Mouse (Mus musculus): ENCODE results near the gene Snf8. TPM values are rescaled to one million over a fixed set of nuclear protein-coding genes. Genes with fewer than 3 reads are reported as not detected.
A peak's percentile ranks its signal among the peaks of the same experiment; 100 is the strongest.

The Snf8 gene
- polyA plus RNA-seq, 1 experiment from 2014 or later = 84.3 TPM

DNA sequence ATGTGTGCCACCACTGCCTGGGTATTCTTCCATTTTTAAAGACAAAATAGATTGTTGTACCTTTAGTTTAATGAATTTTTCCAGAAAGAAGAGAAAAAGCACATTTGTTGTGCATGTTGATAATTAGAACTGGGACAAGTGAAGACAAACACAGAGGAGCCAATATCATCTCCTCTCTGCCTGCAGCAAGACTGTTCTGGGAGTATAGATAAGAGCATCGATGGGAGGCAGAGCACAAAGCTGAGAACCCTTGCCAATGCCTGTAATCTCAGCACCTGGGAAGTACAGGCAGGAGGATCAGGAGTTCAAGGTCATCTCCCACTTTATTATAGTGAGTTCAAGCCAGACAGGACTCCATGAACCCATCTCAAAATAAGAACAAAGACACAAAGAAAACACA lies 3.9 kb downstream of the Snf8 start:
- no peak overlapping the region for H3K4me3 ChIP-seq (ENCODE audit: low read length)
- H3K27me3 ChIP-seq (ENCODE audit: control insufficient read depth, insufficient read depth, low read depth, low read length) = no peaks in the 10 kb centered on the region
- H3K27ac ChIP-seq (ENCODE audit: low read length) = no peak overlapping the region
- H3K9me3 ChIP-seq (ENCODE audit: control insufficient read depth, low read length) = no peaks in the 10 kb centered on the region
- peaks cover 5% of the 10 kb centered on the region for H3K4me1 ChIP-seq (replicated peaks; ENCODE audit: control insufficient read depth, insufficient read depth, low read length)
- H3K9ac ChIP-seq (ENCODE audit: low read length) = no peak overlapping the region
- no peak for ATAC-seq (ENCODE audit: low read depth)
- WGBS = 91% methylated on average over 1 of the region's 1 CpGs
- no peak overlapping the region for H3K4me2 ChIP-seq (ENCODE audit: low read depth, low read length)
- H3K36me3 ChIP-seq (ENCODE audit: control insufficient read depth, insufficient read depth, low read length) = 0 out of 2 replicates have a peak, but pooled peaks cover 4% of the 10 kb centered on the region

DNA sequence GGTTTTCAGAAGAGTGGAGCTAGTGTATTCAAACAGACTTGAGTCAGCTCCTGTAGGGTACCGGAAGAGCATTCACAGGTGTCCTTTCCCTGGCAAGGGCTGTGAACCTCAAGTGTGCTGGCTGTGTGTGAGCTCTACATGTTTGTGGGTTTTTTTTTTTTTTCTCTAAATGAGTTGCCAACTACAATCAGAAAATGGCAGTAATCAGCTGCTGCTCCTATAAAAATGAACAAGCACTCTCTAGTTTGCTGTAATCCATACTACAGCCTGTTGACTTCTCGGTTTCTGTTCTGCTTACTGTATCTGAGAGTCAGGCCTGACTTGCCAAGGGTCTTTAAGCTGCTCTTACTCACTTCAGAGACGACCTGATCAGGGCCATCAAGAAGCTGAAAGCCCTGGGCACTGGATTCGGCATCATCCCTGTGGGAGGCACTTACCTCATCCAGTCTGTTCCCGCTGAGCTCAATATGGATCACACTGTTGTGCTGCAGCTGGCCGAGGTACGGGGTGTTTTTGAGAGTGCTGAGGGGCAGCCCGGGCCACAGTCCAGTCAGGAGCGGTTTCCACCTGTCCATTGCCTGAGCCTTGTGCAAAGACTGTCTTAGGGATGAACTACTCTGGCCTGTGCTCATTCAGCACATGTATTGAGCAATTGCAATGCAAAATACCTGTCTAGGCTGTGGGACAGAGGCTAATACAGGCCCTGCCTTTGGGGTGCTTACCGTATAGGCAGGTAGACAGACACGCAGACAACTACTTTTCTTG lies 10.3 kb downstream of the Snf8 start:
- no peak overlapping the region for H3K4me2 ChIP-seq (ENCODE audit: low read depth, low read length)
- no peak overlapping the region for H3K27ac ChIP-seq (ENCODE audit: low read length)
- 84% methylated on average over 11 of the region's 11 CpGs for WGBS
- H3K36me3 ChIP-seq (ENCODE audit: control insufficient read depth, insufficient read depth, low read length) = peaks cover 28% of the 10 kb centered on the region
- H3K4me1 ChIP-seq (replicated peaks; ENCODE audit: control insufficient read depth, insufficient read depth, low read length) = no peaks in the 10 kb centered on the region
- H3K9ac ChIP-seq (ENCODE audit: low read length) = no peak overlapping the region
- H3K4me3 ChIP-seq (ENCODE audit: low read length) = no peak overlapping the region
- no peak for ATAC-seq (ENCODE audit: low read depth)
- H3K9me3 ChIP-seq (ENCODE audit: control insufficient read depth, low read length) = no peaks in the 10 kb centered on the region
- no peaks in the 10 kb centered on the region for H3K27me3 ChIP-seq (ENCODE audit: control insufficient read depth, insufficient read depth, low read depth, low read length)

- Histone ChIP-seq H3K9me3 (ENCODE audit: control insufficient read depth, low read length) (no peaks in the 10 kb centered on the region), H3K4me3 (ENCODE audit: low read length) (no peak overlapping the region), H3K27ac (ENCODE audit: low read length) (no peak overlapping the region), H3K4me1 (replicated peaks; ENCODE audit: control insufficient read depth, insufficient read depth, low read length) (no peaks in the 10 kb centered on the region), H3K36me3 (ENCODE audit: control insufficient read depth, insufficient read depth, low read length) (peaks cover 35% of the 10 kb centered on the region), H3K27me3 (ENCODE audit: control insufficient read depth, insufficient read depth, low read depth, low read length) (no peaks in the 10 kb centered on the region), H3K9ac (ENCODE audit: low read length) (no peak overlapping the region), H3K4me2 (ENCODE audit: low read depth, low read length) (no peak overlapping the region)
- whole genome bisulfite sequencing = 83% methylated on average over 8 of the region's 8 CpGs
- no peak for ATAC-seq (ENCODE audit: low read depth)
Observed at GRCm38 (mm10) chr11:96046028-96046427, 11.3 kb downstream of the Snf8 start.

DNA sequence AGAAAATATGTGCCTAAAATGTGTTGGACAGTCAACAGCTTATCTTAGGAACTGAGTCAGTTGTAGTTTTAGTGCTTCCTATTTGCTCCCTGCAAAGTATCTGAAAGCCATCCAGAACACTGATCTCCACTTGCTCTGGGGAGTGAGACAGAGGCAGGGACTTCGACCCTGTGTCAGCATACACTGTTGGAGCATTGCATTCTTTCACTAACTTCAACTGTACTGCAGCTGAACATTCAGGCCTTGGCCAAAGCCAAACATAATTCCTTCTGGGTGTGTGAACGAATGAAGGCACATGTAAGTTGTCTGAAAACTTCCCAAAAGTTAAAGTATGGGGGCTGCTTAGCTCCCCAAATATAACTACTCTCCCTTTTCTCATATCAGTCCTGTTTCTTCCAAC lies 12.1 kb downstream of the Snf8 start:
- Histone ChIP-seq H3K4me2 (ENCODE audit: low read depth, low read length) (no peak overlapping the region), H3K36me3 (ENCODE audit: control insufficient read depth, insufficient read depth, low read length) (peaks cover 42% of the 10 kb centered on the region), H3K9ac (ENCODE audit: low read length) (no peak overlapping the region), H3K4me3 (ENCODE audit: low read length) (no peak overlapping the region), H3K27me3 (ENCODE audit: control insufficient read depth, insufficient read depth, low read depth, low read length) (no peaks in the 10 kb centered on the region), H3K27ac (ENCODE audit: low read length) (no peak overlapping the region), H3K4me1 (replicated peaks; ENCODE audit: control insufficient read depth, insufficient read depth, low read length) (no peaks in the 10 kb centered on the region), H3K9me3 (ENCODE audit: control insufficient read depth, low read length) (no peaks in the 10 kb centered on the region)
- no peak for ATAC-seq (ENCODE audit: low read depth)
- WGBS = 78% methylated on average over 2 of the region's 2 CpGs

DNA sequence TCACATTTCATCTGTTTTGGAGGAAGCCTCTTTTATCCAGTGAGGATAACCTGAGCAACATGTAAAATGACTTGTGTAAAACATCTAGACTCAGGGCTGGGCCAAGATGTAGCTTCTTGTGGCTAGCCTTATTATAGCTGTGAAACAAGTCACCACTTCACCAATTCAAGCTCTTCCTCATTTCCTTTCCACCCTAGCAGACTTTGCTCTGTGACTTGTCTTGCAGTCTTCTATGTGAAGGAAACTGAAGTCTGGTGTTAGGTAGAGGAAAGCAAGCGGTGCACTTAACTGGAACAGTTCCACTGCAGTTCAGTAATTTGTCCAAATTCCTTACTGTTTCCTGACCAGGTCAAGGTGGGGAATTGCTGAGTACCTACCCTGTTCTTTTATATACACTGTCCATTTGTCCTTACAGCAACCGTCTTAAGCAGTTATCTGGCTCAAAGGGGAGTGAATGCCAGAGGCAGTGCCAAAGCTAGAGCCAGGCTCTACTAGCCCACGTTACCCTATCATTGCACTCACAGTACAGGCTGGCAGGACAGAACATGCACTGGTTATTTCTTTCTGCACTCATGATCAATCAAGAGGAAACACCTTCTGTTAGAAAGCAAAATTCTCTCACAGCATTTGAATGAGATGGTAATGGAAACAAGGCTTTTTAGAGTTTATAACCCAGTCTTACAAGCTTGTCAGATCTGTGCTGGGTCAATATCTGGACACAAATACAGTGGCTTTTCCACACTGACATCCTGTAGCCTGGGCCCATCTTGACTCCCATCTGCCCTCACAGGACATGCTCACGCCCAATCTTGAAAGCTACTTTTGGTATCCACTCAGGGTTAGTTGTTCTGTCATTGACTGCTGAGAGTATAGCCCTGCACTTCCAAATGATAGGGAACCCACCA lies 13.0 kb downstream of the Snf8 start:
- Histone ChIP-seq H3K9ac (ENCODE audit: low read length) (no peak overlapping the region), H3K27me3 (ENCODE audit: control insufficient read depth, insufficient read depth, low read depth, low read length) (no peaks in the 10 kb centered on the region), H3K4me2 (ENCODE audit: low read depth, low read length) (no peak overlapping the region), H3K4me3 (ENCODE audit: low read length) (no peak overlapping the region), H3K27ac (ENCODE audit: low read length) (no peak overlapping the region), H3K36me3 (ENCODE audit: control insufficient read depth, insufficient read depth, low read length) (peaks cover 46% of the 10 kb centered on the region), H3K4me1 (replicated peaks; ENCODE audit: control insufficient read depth, insufficient read depth, low read length) (no peaks in the 10 kb centered on the region), H3K9me3 (ENCODE audit: control insufficient read depth, low read length) (no peaks in the 10 kb centered on the region)
- 84% methylated on average over 4 of the region's 4 CpGs for WGBS
- ATAC-seq (ENCODE audit: low read depth) = no peak

GRCm38 (mm10) chr11:96049939-96050338 lies 15.3 kb downstream of the Snf8 start:
- Histone ChIP-seq H3K27me3 (ENCODE audit: control insufficient read depth, insufficient read depth, low read depth, low read length) (no peaks in the 10 kb centered on the region), H3K9me3 (ENCODE audit: control insufficient read depth, low read length) (no peaks in the 10 kb centered on the region), H3K4me3 (ENCODE audit: low read length) (no peak overlapping the region), H3K4me2 (ENCODE audit: low read depth, low read length) (no peak overlapping the region), H3K27ac (ENCODE audit: low read length) (no peak overlapping the region), H3K9ac (ENCODE audit: low read length) (no peak overlapping the region), H3K4me1 (replicated peaks; ENCODE audit: control insufficient read depth, insufficient read depth, low read length) (no peaks in the 10 kb centered on the region), H3K36me3 (ENCODE audit: control insufficient read depth, insufficient read depth, low read length) (peaks cover 52% of the 10 kb centered on the region)
- ATAC-seq (ENCODE audit: low read depth) = no peak
- 79% methylated on average over 4 of the region's 4 CpGs for WGBS

DNA sequence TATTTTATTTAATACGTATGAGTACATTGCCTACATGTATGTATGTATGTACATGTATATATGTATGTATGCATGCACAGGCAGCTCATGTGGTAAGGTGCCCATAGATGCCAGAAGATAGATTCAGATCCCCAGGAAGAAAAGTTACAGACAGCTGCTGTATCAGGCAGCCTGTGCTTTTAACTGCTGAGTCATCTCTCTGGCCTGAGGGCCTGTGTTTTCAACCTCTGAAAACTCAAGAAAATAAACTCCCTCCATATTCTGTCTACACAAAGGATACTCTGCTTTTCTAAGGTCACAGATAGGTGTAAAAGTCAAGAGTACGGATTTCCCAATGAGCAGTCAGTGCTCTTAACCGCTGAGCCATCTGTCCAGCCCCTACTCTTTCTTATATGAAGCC lies 16.2 kb downstream of the Snf8 start:
- no peak for ATAC-seq (ENCODE audit: low read depth)
- H3K4me1 ChIP-seq (replicated peaks; ENCODE audit: control insufficient read depth, insufficient read depth, low read length) = no peaks in the 10 kb centered on the region
- H3K4me2 ChIP-seq (ENCODE audit: low read depth, low read length) = no peak overlapping the region
- H3K9me3 ChIP-seq (ENCODE audit: control insufficient read depth, low read length) = no peaks in the 10 kb centered on the region
- no peaks in the 10 kb centered on the region for H3K27me3 ChIP-seq (ENCODE audit: control insufficient read depth, insufficient read depth, low read depth, low read length)
- no peak overlapping the region for H3K4me3 ChIP-seq (ENCODE audit: low read length)
- H3K9ac ChIP-seq (ENCODE audit: low read length) = no peak overlapping the region
- WGBS = 94% methylated on average over 3 of the region's 3 CpGs
- no peak overlapping the region for H3K27ac ChIP-seq (ENCODE audit: low read length)
- peaks cover 54% of the 10 kb centered on the region for H3K36me3 ChIP-seq (ENCODE audit: control insufficient read depth, insufficient read depth, low read length)

DNA sequence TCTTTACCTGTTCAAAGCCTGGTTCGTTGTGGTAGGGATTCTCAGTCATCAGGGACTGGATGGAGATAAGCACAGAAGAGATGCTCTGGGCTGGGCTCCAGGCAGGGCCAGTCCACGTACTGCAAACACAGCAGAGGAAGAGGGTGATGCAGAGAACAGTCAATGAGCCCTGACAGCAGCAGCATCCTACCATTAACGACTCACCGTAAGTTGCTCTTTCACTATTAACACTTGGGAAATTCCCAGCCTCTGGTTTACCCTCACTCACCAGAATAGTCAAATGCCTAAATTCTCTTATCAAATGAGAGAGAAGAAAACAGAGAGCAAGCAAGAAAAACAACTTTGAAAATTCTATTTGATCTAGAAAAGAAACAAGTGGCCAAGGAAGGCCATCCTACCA lies 23.6 kb downstream of the Snf8 start:
- H3K27ac ChIP-seq (ENCODE audit: low read length) = no peak overlapping the region
- no peak overlapping the region for H3K4me3 ChIP-seq (ENCODE audit: low read length)
- H3K36me3 ChIP-seq (ENCODE audit: control insufficient read depth, insufficient read depth, low read length) = peaks cover 39% of the 10 kb centered on the region
- no peak overlapping the region for H3K9ac ChIP-seq (ENCODE audit: low read length)
- H3K4me1 ChIP-seq (replicated peaks; ENCODE audit: control insufficient read depth, insufficient read depth, low read length) = peaks cover 11% of the 10 kb centered on the region
- H3K9me3 ChIP-seq (ENCODE audit: control insufficient read depth, low read length) = no peaks in the 10 kb centered on the region
- H3K27me3 ChIP-seq (ENCODE audit: control insufficient read depth, insufficient read depth, low read depth, low read length) = no peaks in the 10 kb centered on the region
- no peak overlapping the region for H3K4me2 ChIP-seq (ENCODE audit: low read depth, low read length)
- WGBS = 84% methylated on average over 4 of the region's 4 CpGs
- ATAC-seq (ENCODE audit: low read depth) = no peak

DNA sequence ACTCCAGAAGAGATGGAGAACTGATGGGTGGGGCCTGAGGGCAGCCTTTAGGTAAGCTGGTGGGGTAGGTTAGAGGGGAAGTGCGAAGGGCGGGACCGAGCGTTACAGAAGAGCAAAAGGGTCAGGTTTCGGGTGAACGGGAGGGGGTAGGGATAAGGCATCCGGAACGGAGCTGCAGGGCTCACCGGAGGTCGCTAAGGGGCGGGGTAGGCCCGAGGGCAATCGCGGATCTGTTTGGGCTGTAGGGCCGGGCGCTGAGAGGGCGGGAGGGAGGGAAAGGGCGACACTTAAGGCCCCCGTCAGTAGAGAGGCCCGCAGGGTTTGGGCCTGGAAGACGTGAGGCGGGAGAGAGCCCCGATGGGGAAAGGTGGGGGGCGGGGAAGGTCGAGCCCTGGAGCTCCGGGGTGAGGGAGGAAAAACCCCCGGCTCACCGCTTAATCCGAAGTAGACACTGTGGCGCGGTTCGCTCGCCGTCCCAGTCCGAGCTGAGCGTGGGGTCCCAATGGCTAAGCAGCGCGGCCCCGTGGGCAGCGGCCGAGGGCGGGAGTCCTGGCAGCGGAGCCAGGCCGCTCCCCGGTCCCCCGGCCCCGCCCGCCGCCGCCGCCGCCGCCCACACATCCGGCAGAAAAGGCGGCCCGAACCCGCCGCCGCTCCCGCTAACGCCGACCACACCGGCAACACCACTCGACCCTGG lies 30.0 kb downstream of the Snf8 start:
- ATAC-seq (ENCODE audit: low read depth) = peak; percentile 63
- Histone ChIP-seq H3K27ac (ENCODE audit: low read length) (peak overlapping the region; percentile 89), H3K9me3 (ENCODE audit: control insufficient read depth, low read length) (no peaks in the 10 kb centered on the region), H3K36me3 (ENCODE audit: control insufficient read depth, insufficient read depth, low read length) (peaks cover 7% of the 10 kb centered on the region), H3K27me3 (ENCODE audit: control insufficient read depth, insufficient read depth, low read depth, low read length) (no peaks in the 10 kb centered on the region), H3K4me3 (ENCODE audit: low read length) (peak overlapping the region; percentile 92), H3K4me2 (ENCODE audit: low read depth, low read length) (peak overlapping the region; percentile 97), H3K9ac (ENCODE audit: low read length) (peak overlapping the region; percentile 94), H3K4me1 (replicated peaks; ENCODE audit: control insufficient read depth, insufficient read depth, low read length) (peaks cover 23% of the 10 kb centered on the region)
- WGBS = under 1% methylated on average over 52 of the region's 64 CpGs
